Mouse (Mus musculus) inflammation-experienced regulatory T-cells, adult 6 months (primary cell): ENCODE measurements at regions not wholly inside any gene's neighbourhood (a gene's known extent, or its start where the extent isn't known, plus 50 kb on each side); places are given as distances from the start of the nearest gene placed in this dataset.

Source experiments
- ATAC-seq: one replicate; pipeline ENCODE4 v1.8.0; 2017

GRCm38 (mm10) chr2:17844662-17845446, 113.6 kb upstream of the Nebl start:
- no peak for ATAC-seq

- no peak for ATAC-seq
Measured at GRCm38 (mm10) chr2:17841963-17842362, 110.7 kb upstream of the Nebl start.

- ATAC-seq = no peak
Measured at GRCm38 (mm10) chr2:17841546-17841945, 110.3 kb upstream of the Nebl start.

GRCm38 (mm10) chr2:17840941-17841498, 109.8 kb upstream of the Nebl start:
- ATAC-seq = no peak

- ATAC-seq = no peak
Measured at GRCm38 (mm10) chr2:17839649-17840048, 108.4 kb upstream of the Nebl start.

GRCm38 (mm10) chr2:17838859-17839581, 107.8 kb upstream of the Nebl start:
- ATAC-seq = no peak

GRCm38 (mm10) chr2:17838381-17838680, 107.1 kb upstream of the Nebl start:
- no peak for ATAC-seq

- no peak for ATAC-seq
Measured at GRCm38 (mm10) chr2:17837541-17838380, 106.5 kb upstream of the Nebl start.

GRCm38 (mm10) chr2:17832726-17833125, 101.5 kb upstream of the Nebl start:
- no peak for ATAC-seq

GRCm38 (mm10) chr2:17830216-17830615, 99.0 kb upstream of the Nebl start:
- ATAC-seq = no peak

GRCm38 (mm10) chr2:17825271-17825670, 94.0 kb upstream of the Nebl start:
- no peak for ATAC-seq

- ATAC-seq = no peak
Measured at GRCm38 (mm10) chr2:17824176-17824575, 92.9 kb upstream of the Nebl start.

- ATAC-seq = no peak
Measured at GRCm38 (mm10) chr2:17822621-17823006, 91.3 kb upstream of the Nebl start.

- ATAC-seq = no peak
Measured at GRCm38 (mm10) chr2:17821878-17822620, 90.8 kb upstream of the Nebl start.

GRCm38 (mm10) chr2:17811943-17812670, 80.8 kb upstream of the Nebl start:
- no peak for ATAC-seq
